Mouse (Mus musculus) G1E (cell line): Measurements from ENCODE around the gene Fmnl2.

ENCODE experiments used
- CTCF ChIP-seq: IDR thresholded peaks from 2 replicates; pipeline ENCODE4 v1.5.1; 2012; ENCODE audit warnings: low read depth, low read length, inconsistent platforms, mixed read lengths
- GATA1 ChIP-seq: IDR thresholded peaks from 2 replicates; pipeline ENCODE4 v1.6.1; 2012; ENCODE audit warnings: borderline replicate concordance, low read length, inconsistent platforms, mixed read lengths
- GATA2 ChIP-seq: IDR thresholded peaks from 2 replicates; pipeline ENCODE4 v1.6.1; 2012; ENCODE audit warnings: low read depth, low read length, inconsistent platforms, borderline replicate concordance
- POLR2AphosphoS5 ChIP-seq: IDR thresholded peaks from 2 replicates; pipeline ENCODE4 v1.6.1; 2012; ENCODE audit warnings: low read depth, low read length, inconsistent platforms; ENCODE audit not compliant: insufficient replicate concordance
- TAL1 ChIP-seq: conservative IDR thresholded peaks from 2 replicates; pipeline ENCODE4 v1.6.1; 2012; ENCODE audit warnings: low read depth, low read length, inconsistent platforms, mixed read lengths

DNA sequence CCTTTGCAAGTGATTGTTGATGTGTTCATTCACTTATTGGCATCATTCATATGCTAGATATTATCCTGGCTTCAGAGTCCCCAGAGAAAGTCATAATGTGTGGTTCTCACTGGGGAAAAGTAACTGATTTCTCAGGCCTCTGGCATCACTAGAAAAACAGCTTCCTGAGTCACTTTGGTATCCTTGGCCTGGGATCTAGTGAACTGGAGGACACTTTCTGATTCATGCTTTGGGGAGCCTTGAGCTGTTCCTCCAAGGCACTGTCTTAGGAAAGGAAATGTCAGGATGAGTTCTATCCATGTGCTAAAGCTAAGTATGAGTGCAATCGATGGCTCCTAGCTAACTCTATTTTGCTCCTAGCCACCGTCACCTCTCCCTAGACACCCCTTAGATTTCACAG lies 245.2 kb downstream of the Fmnl2 start:
- TF ChIP-seq CTCF (no peak), GATA2 (no peak), GATA1 (no peak), TAL1 (no peak), POLR2AphosphoS5 (no peak)
